Mouse (Mus musculus): ENCODE measurements around the gene Adm2. TPM values are rescaled to one million over a fixed set of nuclear protein-coding genes. Genes with fewer than 3 reads are reported as not detected.

Adm2 gene
- polyA plus RNA-seq, 1 experiment, result not detected

DNA sequence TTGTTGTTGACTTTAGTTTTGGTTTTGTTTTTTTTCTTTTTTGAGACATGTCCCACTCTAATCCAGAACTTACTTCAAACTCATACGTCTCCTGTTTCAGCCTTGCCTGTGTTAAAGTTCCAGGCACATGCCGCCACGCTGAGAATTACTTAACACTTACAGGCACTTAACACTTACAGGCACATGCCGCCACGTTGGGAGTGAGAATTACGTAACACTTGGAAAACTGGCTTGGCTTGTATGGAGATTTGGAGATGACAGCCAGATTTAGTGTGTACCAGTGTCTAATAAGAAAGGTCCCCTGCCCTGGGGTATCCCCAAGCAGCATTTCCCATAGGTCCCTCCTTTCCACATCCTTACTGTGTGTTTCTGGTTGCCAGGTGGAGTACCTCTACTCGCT, 40.5 kb downstream of the Adm2 start:
- Histone ChIP-seq H3K4me3 (replicated peaks; ENCODE audit: insufficient read depth, low read depth, low read length) (no peak overlapping the region), H3K27ac (ENCODE audit: insufficient read depth, low read length) (no peak overlapping the region), H3K4me1 (ENCODE audit: control insufficient read depth, insufficient read depth, low read length) (peaks cover 29% of the 10 kb centered on the region), H3K27me3 (ENCODE audit: control insufficient read depth, insufficient read depth, low read length) (no peaks in the 10 kb centered on the region)
- no peak for TF ChIP-seq POLR2A (IDR thresholded peaks at IDR 0.05; ENCODE audit: borderline replicate concordance, insufficient read depth, low read length)
- no peak for TF ChIP-seq CTCF (IDR thresholded peaks at IDR 0.05; ENCODE audit: borderline replicate concordance, insufficient read depth, low read depth, low read length)
- DNase-seq, result no peak
- WGBS, result 61% methylated on average over 7 of the region's 7 CpGs

DNA sequence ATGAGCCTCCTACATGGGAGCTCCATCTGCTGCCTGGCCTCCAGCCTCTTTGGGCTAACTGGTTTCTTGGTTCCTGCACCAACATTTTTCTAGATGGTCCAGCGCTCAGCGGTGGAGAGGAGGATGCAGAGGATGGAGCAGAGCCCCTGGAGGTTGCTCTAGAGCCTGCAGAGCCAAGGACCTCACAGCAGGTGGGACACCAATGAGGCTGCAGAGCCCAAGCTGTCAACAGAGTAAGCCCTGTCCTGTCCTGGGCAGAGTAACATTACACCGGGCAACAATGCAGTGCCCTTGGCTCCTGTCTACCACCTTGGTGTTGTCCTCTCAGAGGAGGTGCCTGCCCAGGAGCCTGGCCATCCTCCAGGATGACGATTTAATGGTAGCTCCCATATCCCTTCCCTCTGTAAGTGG, 42.6 kb downstream of the Adm2 start:
- Histone ChIP-seq H3K27me3 (ENCODE audit: control insufficient read depth, insufficient read depth, low read length) (no peaks in the 10 kb centered on the region), H3K4me3 (replicated peaks; ENCODE audit: insufficient read depth, low read depth, low read length) (no peak overlapping the region), H3K27ac (ENCODE audit: insufficient read depth, low read length) (peak overlapping the region; percentile 73), H3K4me1 (ENCODE audit: control insufficient read depth, insufficient read depth, low read length) (peaks cover 29% of the 10 kb centered on the region)
- 13% methylated on average over 4 of the region's 4 CpGs for WGBS
- DNase-seq, result peak; percentile 92 to 95
- TF ChIP-seq CTCF (IDR thresholded peaks at IDR 0.05; ENCODE audit: borderline replicate concordance, insufficient read depth, low read depth, low read length), result peak; percentile 20; the same call in 1 of the 2 replicates
- TF ChIP-seq POLR2A (IDR thresholded peaks at IDR 0.05; ENCODE audit: borderline replicate concordance, insufficient read depth, low read length), result no peak; the same call in 1 of the 2 replicates

DNA sequence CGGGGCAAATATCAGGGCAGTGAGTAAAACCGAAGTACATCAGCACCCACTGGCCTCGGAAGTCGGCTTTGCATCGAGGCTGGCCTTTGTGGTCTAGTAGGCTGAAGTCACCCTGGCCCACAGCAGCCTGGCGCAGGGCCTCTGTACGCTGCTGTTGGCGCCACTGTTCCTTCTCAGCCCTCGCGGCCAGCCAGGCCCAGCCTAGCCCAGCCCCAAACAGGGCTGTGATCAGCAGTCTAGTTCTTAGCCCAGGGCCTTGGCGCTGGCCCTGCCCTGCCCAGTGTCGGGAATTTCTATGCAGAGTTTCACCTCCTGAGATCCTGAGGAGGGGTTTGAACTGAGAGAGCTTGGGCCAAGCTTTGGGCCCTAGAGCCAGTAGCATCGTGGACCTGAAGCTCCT, 49.5 kb downstream of the Adm2 start:
- TF ChIP-seq CTCF (IDR thresholded peaks at IDR 0.05; ENCODE audit: borderline replicate concordance, insufficient read depth, low read depth, low read length) (no peak), POLR2A (IDR thresholded peaks at IDR 0.05; ENCODE audit: borderline replicate concordance, insufficient read depth, low read length) (no peak)

DNA sequence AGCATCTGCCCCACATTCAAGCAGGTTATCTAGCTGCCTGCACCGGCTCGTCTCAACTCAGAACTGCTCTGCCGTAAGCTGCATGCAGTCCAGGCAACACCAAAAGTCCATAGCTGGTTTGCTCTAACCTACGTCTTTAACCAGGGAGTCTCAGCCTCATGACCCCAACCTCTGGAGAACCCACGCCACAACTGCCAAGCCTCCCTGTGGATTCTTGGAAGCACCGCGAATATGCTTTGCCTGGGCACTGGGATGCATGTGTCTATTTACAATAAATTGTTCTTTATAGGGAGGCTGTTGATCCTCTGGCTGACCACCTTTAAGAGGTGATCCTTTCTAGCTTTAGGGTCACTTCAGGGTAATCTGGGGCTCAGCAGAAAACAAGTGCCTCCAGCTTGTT, 50.0 kb downstream of the Adm2 start:
- Histone ChIP-seq H3K4me3 (replicated peaks; ENCODE audit: insufficient read depth, low read depth, low read length) (peak overlapping the region; percentile 62), H3K4me1 (ENCODE audit: control insufficient read depth, insufficient read depth, low read length) (peaks cover 20% of the 10 kb centered on the region), H3K27ac (ENCODE audit: insufficient read depth, low read length) (peak overlapping the region; percentile 6; the same call in 1 of the 2 replicates), H3K27me3 (ENCODE audit: control insufficient read depth, insufficient read depth, low read length) (no peaks in the 10 kb centered on the region)
- no peak for TF ChIP-seq CTCF (IDR thresholded peaks at IDR 0.05; ENCODE audit: borderline replicate concordance, insufficient read depth, low read depth, low read length)
- TF ChIP-seq POLR2A (IDR thresholded peaks at IDR 0.05; ENCODE audit: borderline replicate concordance, insufficient read depth, low read length), result no peak
- 42% methylated on average over 7 of the region's 7 CpGs for WGBS
- peak in 1 of 2 experiments; percentile 32 for DNase-seq

More for the DNA sequence above, 49.5 kb downstream of the Adm2 start:
- Histone ChIP-seq H3K4me1 (ENCODE audit: control insufficient read depth, insufficient read depth, low read length) (peaks cover 15% of the 10 kb centered on the region), H3K27me3 (ENCODE audit: control insufficient read depth, insufficient read depth, low read length) (no peaks in the 10 kb centered on the region), H3K27ac (ENCODE audit: insufficient read depth, low read length) (0 out of 2 replicates have a peak overlapping the region, but pooled peaks have one; percentile 6), H3K4me3 (replicated peaks; ENCODE audit: insufficient read depth, low read depth, low read length) (no peak overlapping the region)
- 67% methylated on average over 13 of the region's 13 CpGs for WGBS
- DNase-seq, result no peak

DNA sequence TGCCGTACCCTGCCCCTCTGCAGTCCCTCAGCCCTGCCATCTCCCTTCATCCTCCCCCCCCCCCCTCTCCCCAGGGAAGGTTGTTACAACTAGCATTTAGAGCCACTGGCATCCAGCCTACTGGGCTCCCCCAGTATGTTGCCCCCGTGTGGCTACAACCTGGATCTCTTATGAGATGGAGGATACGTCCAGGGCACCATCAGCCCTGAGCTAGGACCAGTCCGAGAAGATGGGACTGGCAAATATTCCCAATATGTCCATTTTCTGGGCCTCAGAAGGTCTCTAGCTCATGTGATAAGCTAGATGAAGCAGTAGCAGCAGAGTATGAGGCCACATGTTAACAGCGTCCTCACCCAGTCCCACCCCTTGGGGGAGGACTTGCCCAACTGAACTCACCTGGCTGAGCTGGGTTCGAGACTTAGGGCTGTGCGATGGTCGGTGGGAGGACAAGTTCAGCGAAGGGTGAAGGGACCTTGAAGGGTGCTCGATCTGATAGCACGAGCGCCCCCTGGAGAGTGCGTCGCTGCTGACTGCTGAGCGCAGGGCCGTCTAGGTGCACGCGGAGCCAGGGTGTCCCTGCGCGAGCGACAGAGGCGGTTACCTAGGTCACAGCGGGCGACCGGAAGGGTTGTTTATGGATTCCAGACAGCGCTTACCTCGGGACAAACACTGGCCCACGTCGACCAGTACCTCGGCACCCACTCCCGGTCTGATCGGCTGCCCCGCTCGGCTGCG, 50.7 kb downstream of the Adm2 start:
- H3K4me1 ChIP-seq (ENCODE audit: control insufficient read depth, insufficient read depth, low read length), result peaks cover 27% of the 10 kb centered on the region
- peak; percentile 80 to 84 for DNase-seq
- peak overlapping the region; percentile 82 for H3K27ac ChIP-seq (ENCODE audit: insufficient read depth, low read length)
- peak overlapping the region; percentile 62 for H3K4me3 ChIP-seq (replicated peaks; ENCODE audit: insufficient read depth, low read depth, low read length)
- no peaks in the 10 kb centered on the region for H3K27me3 ChIP-seq (ENCODE audit: control insufficient read depth, insufficient read depth, low read length)
- TF ChIP-seq POLR2A (IDR thresholded peaks at IDR 0.05; ENCODE audit: borderline replicate concordance, insufficient read depth, low read length) (no peak), CTCF (IDR thresholded peaks at IDR 0.05; ENCODE audit: borderline replicate concordance, insufficient read depth, low read depth, low read length) (peak; percentile 45; the same call in 1 of the 2 replicates)
- WGBS, result 1% methylated on average over 35 of the region's 35 CpGs

DNA sequence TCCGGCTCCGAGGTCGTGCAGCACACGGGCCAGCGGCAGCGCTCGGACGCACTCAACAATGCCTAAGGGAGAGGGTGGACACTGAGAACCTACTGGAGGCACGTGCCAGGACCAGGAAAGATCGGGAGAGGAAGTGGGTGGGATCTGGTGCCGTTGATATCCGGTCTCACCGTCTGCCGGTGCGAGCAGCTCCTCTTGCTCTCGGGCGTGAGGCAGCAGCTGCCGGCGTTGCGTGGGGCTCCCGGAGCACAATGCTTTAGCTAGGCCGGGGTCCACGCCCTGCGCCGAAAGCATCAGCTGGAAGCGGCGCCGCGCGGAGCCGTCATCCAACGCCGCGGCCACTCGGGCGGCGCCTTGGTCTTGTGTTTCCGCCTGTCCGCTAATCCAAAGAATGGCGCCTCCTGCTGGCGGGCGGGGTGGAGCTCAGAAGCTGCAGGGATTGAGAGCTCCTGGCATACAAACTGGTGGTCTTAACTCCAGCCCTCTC, 51.3 kb downstream of the Adm2 start, which contains the start of gene Sco2:
TSS of gene Sco2 (minus strand) at position 85 of the 487 bp plus-strand sequence.
- H3K4me3 ChIP-seq (replicated peaks; ENCODE audit: insufficient read depth, low read depth, low read length), result peak within 1 kb of the TSS; percentile 62
- peak; percentile 91 to 96 for DNase-seq
- H3K4me1 ChIP-seq (ENCODE audit: control insufficient read depth, insufficient read depth, low read length), result peaks cover 28% of the 10 kb centered on the region
- WGBS, result under 1% methylated on average over 42 of the region's 42 CpGs
- H3K27ac ChIP-seq (ENCODE audit: insufficient read depth, low read length), result peak within 1 kb of the TSS; percentile 82
- TF ChIP-seq POLR2A (IDR thresholded peaks at IDR 0.05; ENCODE audit: borderline replicate concordance, insufficient read depth, low read length) (peak; percentile 60; the same call in 1 of the 2 replicates), CTCF (IDR thresholded peaks at IDR 0.05; ENCODE audit: borderline replicate concordance, insufficient read depth, low read depth, low read length) (peak; percentile 74)
- no peaks in the 10 kb centered on the region for H3K27me3 ChIP-seq (ENCODE audit: control insufficient read depth, insufficient read depth, low read length)

Other genes with a start within 250 kb of the Adm2 start
- gene Trabd, start 247.6 kb upstream of the Adm2 start, polyA plus RNA-seq (2012; rRNA removed), result 52.5 and 56.4 TPM in 2 replicates
- gene Selenoo, start 233.6 kb upstream of the Adm2 start, polyA plus RNA-seq (2012; rRNA removed), result 58.1 and 65.6 TPM in 2 replicates
- 77.4 and 82.1 TPM in 2 replicates for gene Tubgcp6, start 199.6 kb upstream of the Adm2 start, polyA plus RNA-seq (2012; rRNA removed)
- 31.4 and 36.3 TPM in 2 replicates for gene Hdac10, start 194.0 kb upstream of the Adm2 start, polyA plus RNA-seq (2012; rRNA removed)
- 112 and 128 TPM in 2 replicates for gene Mapk12, start 182.0 kb upstream of the Adm2 start, polyA plus RNA-seq (2012; rRNA removed)
- 58.1 and 64.1 TPM in 2 replicates for gene Mapk11, start 173.1 kb upstream of the Adm2 start, polyA plus RNA-seq (2012; rRNA removed)
- gene Plxnb2, start 141.9 kb upstream of the Adm2 start, polyA plus RNA-seq (2012; rRNA removed), result 127 and 141 TPM in 2 replicates
- gene Dennd6b, start 126.2 kb upstream of the Adm2 start, polyA plus RNA-seq (2012; rRNA removed), result 156 and 165 TPM in 2 replicates
- gene Ppp6r2, start 111.2 kb upstream of the Adm2 start, polyA plus RNA-seq (2012; rRNA removed), result 240 and 262 TPM in 2 replicates
- gene Sbf1, start 7.4 kb upstream of the Adm2 start, polyA plus RNA-seq (2012; rRNA removed), result 321 and 324 TPM in 2 replicates
- gene Miox, start 11.7 kb downstream of the Adm2 start, polyA plus RNA-seq (2012; rRNA removed), result not detected in 2 replicates
- gene Lmf2, start 32.9 kb downstream of the Adm2 start, polyA plus RNA-seq (2012; rRNA removed), result 21.0 and 21.1 TPM in 2 replicates
- gene Ncaph2, start 33.0 kb downstream of the Adm2 start, polyA plus RNA-seq (2012; rRNA removed), result 134 and 137 TPM in 2 replicates
- gene Sco2, start 51.1 kb downstream of the Adm2 start, polyA plus RNA-seq (2012; rRNA removed), result 59.7 and 60.3 TPM in 2 replicates
- 5.5 and 5.7 TPM in 2 replicates for gene Tymp, start 54.3 kb downstream of the Adm2 start, polyA plus RNA-seq (2012; rRNA removed)
- 18.3 and 24.4 TPM in 2 replicates for gene Odf3b, start 56.6 kb downstream of the Adm2 start, polyA plus RNA-seq (2012; rRNA removed)
- 2.6 and 2.9 TPM in 2 replicates for gene Klhdc7b, start 62.2 kb downstream of the Adm2 start, polyA plus RNA-seq (2012; rRNA removed)
- not detected in 2 replicates for gene Syce3, start 87.8 kb downstream of the Adm2 start, polyA plus RNA-seq (2012; rRNA removed)
- gene Cpt1b, start 103.1 kb downstream of the Adm2 start, polyA plus RNA-seq (2012; rRNA removed), result 7.8 and 8.2 TPM in 2 replicates
- 4.2 and 4.7 TPM in 2 replicates for gene C730034F03Rik, start 106.9 kb downstream of the Adm2 start, polyA plus RNA-seq (2012; rRNA removed)
- gene Gm44502, start 107.0 kb downstream of the Adm2 start, polyA plus RNA-seq (2012; rRNA removed), result 0.15 and 0.51 TPM in 2 replicates
- gene Chkb, start 107.2 kb downstream of the Adm2 start, polyA plus RNA-seq (2012; rRNA removed), result 101 and 102 TPM in 2 replicates
- 192 and 195 TPM in 2 replicates for gene Mapk8ip2, start 131.2 kb downstream of the Adm2 start, polyA plus RNA-seq (2012; rRNA removed)
- gene Arsa, start 154.7 kb downstream of the Adm2 start, polyA plus RNA-seq (2012; rRNA removed), result 39.2 and 40.9 TPM in 2 replicates
- gene Shank3, start 176.9 kb downstream of the Adm2 start, polyA plus RNA-seq (2012; rRNA removed), result 84.7 and 97.2 TPM in 2 replicates
- gene Acr, start 245.6 kb downstream of the Adm2 start, polyA plus RNA-seq (2012; rRNA removed), result 2.4 and 2.6 TPM in 2 replicates

Data from cerebellum, adult 2 months (tissue).